ENCODE assay signal across 25 mouse cellular contexts in the genomic region with DNA sequence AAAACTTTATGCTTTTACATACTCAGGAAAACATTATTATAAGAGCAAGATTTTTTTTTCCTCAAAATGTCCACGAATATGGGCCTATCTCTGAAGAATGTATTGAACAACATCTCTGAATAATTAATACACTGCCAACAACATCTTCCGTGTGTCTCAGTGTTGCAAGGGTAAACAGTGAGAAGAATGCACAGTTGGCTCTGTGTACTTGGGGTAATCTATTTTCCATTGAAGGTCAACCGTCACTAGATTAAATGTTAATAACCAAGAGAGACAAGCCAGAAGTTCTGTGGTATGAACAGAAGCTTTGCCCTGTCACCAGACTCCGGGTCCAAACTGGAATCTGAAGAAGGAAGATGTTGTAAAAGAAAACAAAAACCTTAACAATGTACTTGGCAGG.
"Had no signal": no experiment of that assay in that cellular context is flagged by ENCODE, and none has a peak within 500 bp of the region (broad histone marks: within the 10 kb centered on the region; RNA-seq: fewer than 3 reads in every experiment).

No protein-coding gene starts in this region.

- H3K9ac ChIP-seq: heart, embryonic 12.5 days; hindbrain, embryonic 12.5 days; hindbrain, embryonic 14.5 days; intestine, embryonic 15.5 days; limb, embryonic 12.5 days; liver, embryonic 13.5 days had no signal

- H3K4me3 ChIP-seq: gastrocnemius, adult 2 months; heart, embryonic 10.5 days; heart, embryonic 12.5 days; hindbrain, embryonic 10.5 days; hindbrain, embryonic 12.5 days; intestine, embryonic 15.5 days; layer of hippocampus, adult 2 months; left cerebral cortex, adult 2 months; limb, embryonic 10.5 days; limb, embryonic 12.5 days; liver, embryonic 13.5 days had no signal

- H3K4me1 ChIP-seq: hindbrain, embryonic 12.5 days had no signal

- H3K27me3 ChIP-seq: heart, embryonic 12.5 days; hindbrain, embryonic 12.5 days; intestine, embryonic 15.5 days; limb, embryonic 12.5 days; liver, embryonic 13.5 days had no signal

- H3K27ac ChIP-seq: gastrocnemius, adult 2 months; heart, embryonic 10.5 days; hindbrain, embryonic 10.5 days; hindbrain, embryonic 12.5 days; hindbrain, embryonic 14.5 days; intestine, embryonic 15.5 days; kidney, postnatal 0 days; layer of hippocampus, adult 2 months; left cerebral cortex, adult 2 months; limb, embryonic 10.5 days; limb, embryonic 12.5 days; liver, embryonic 13.5 days had no signal

- H3K9me3 ChIP-seq: heart, embryonic 10.5 days; heart, embryonic 12.5 days; hindbrain, embryonic 10.5 days; hindbrain, embryonic 12.5 days; intestine, embryonic 15.5 days; limb, embryonic 10.5 days; limb, embryonic 12.5 days; liver, embryonic 13.5 days had no signal

- ATAC-seq: hindbrain, embryonic 16.5 days; inflammation-experienced regulatory T-cells, adult 6 months; intestine, embryonic 15.5 days; intestine, postnatal 0 days had no signal

- H3K4me2 ChIP-seq: heart, embryonic 12.5 days; hindbrain, embryonic 12.5 days; hindbrain, embryonic 14.5 days; intestine, embryonic 15.5 days; limb, embryonic 12.5 days; liver, embryonic 13.5 days had no signal

- DNase-seq: gastrocnemius, adult 2 months; gastrocnemius, postnatal 10 days; gastrocnemius, postnatal 25 days; heart, adult 18-20 months; heart, postnatal 10 days; heart, postnatal 4 days; kidney, adult 18-20 months; kidney, postnatal 14 days; kidney, postnatal 4 days; liver; liver, embryonic 13.5 days had no signal

- H3K36me3 ChIP-seq: hindbrain, embryonic 10.5 days; hindbrain, embryonic 12.5 days; intestine, embryonic 15.5 days; liver, embryonic 13.5 days had no signal
